Mouse (Mus musculus): ENCODE data around the gene Fam160a2.
"Not testable (repeated sequence)": the region's sequence is repeated elsewhere in the genome, so short reads cannot be mapped to it uniquely, and the experiment has no call there.

DNA sequence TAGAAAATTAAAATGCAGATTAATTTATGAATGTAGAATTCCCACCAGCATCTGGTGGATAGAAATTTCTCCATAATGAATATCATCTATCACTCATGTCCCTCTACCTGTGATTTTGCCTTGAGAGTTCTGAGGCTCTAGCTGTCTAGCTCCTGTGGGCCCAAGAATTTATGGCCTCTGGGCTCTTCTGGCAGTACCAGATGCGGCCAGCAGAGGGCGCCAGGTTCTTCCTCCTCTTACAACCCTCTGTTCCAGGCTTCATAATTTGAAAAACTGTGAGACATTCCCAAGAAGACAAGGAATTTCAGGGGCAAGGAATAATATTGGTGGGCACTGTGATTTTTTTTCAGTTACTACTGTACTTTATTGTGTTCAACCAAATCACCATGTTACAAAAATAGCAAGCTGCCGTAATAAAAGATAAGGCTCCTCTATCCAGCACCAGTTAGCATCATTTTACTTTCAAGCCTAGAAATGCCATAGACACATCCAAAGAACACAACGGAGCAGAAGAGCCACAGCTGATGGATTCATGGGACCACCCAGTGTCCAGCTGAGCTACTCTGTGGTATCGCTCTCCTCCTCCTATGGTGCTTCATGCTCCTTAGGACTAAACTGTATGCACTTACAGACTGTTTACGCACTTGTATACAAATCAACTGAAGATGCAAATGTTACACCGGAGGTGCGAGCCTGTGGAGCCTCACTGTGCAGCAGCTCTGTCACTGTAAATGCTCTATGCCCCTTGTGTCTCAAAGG, 12.2 kb upstream of the Fam160a2 start:
- TF ChIP-seq POLR2A (IDR thresholded peaks at IDR 0.05; ENCODE audit: low read depth, low read length), result not testable (repeated sequence)
- peak; percentile 58 for TF ChIP-seq CTCF (IDR thresholded peaks at IDR 0.05; ENCODE audit: borderline replicate concordance, insufficient read depth, low read length)
